Mouse (Mus musculus): ENCODE measurements around the gene Csf3.
"Not testable (repeated sequence)": the region's sequence is repeated elsewhere in the genome, so short reads cannot be mapped to it uniquely, and the experiment has no call there.

Csf3 gene

GRCm38 (mm10) chr11:98697225-98697624, 3.8 kb upstream of the Csf3 start:
- DNase-seq: no peak

GRCm38 (mm10) chr11:98698849-98699640, 2.0 kb upstream of the Csf3 start:
- DNase-seq: no peak

- peak; percentile 49 to 82 for DNase-seq
These were observed 1.2 kb upstream of the Csf3 start for GRCm38 (mm10) chr11:98699911-98700310.

GRCm38 (mm10) chr11:98702323-98702722, 1.3 kb downstream of the Csf3 start:
- no peak for DNase-seq

- no peak for DNase-seq
These were observed 4.0 kb downstream of the Csf3 start for GRCm38 (mm10) chr11:98705021-98705420.

- DNase-seq: no peak
These were observed 6.6 kb downstream of the Csf3 start for GRCm38 (mm10) chr11:98707401-98708281.

GRCm38 (mm10) chr11:98708282-98708956, 7.4 kb downstream of the Csf3 start:
- no peak for DNase-seq

- no peak for DNase-seq
These were observed 8.1 kb downstream of the Csf3 start for GRCm38 (mm10) chr11:98709001-98709741.

- peak; percentile 48 to 73 for DNase-seq
These were observed 9.5 kb downstream of the Csf3 start for GRCm38 (mm10) chr11:98710416-98711045.

- no peak for DNase-seq
These were observed 10.0 kb downstream of the Csf3 start for GRCm38 (mm10) chr11:98711046-98711434.

- DNase-seq: not testable (repeated sequence)
These were observed 10.9 kb downstream of the Csf3 start for GRCm38 (mm10) chr11:98712009-98712408.

GRCm38 (mm10) chr11:98713703-98714102, 12.6 kb downstream of the Csf3 start:
- no peak for DNase-seq

- DNase-seq: no peak
These were observed 14.9 kb downstream of the Csf3 start for GRCm38 (mm10) chr11:98715946-98716345.

- DNase-seq: peak in 1 of 2 experiments; percentile 50
These were observed 16.8 kb downstream of the Csf3 start for GRCm38 (mm10) chr11:98717904-98718303.

- no peak for DNase-seq
These were observed 19.7 kb downstream of the Csf3 start for GRCm38 (mm10) chr11:98720756-98721155.

- no peak for DNase-seq
These were observed 20.6 kb downstream of the Csf3 start for GRCm38 (mm10) chr11:98721458-98722226.

GRCm38 (mm10) chr11:98723098-98723497, 22.0 kb downstream of the Csf3 start:
- DNase-seq: no peak

GRCm38 (mm10) chr11:98725926-98726506, 25.0 kb downstream of the Csf3 start:
- no peak for DNase-seq

GRCm38 (mm10) chr11:98729119-98729588, 28.1 kb downstream of the Csf3 start, which contains the start of gene Med24:
Med24 (minus strand) TSS chr11:98729435.
- DNase-seq: peak; percentile 68 to 71

GRCm38 (mm10) chr11:98730727-98731126, 29.7 kb downstream of the Csf3 start:
- no peak for DNase-seq

GRCm38 (mm10) chr11:98731134-98731533, 30.1 kb downstream of the Csf3 start:
- DNase-seq: no peak

All from spleen, adult 18-20 months (tissue).